Mouse (Mus musculus) testis, adult 2 months (tissue): ENCODE measurements at regions not wholly inside any gene's neighbourhood (a gene's known extent, or its start where the extent isn't known, plus 50 kb on each side); places are given as distances from the start of the nearest gene placed in this dataset.
"Not testable (repeated sequence)": the region's sequence is repeated elsewhere in the genome, so short reads cannot be mapped to it uniquely, and the experiment has no call there.

Experiments
- H3K27ac ChIP-seq: fragments of 200-500 bp; 2 replicates; pipeline ENCODE4 v1.5.1; 2012; ENCODE audit warnings: low read depth, low read length; ENCODE audit not compliant: control insufficient read depth, insufficient read depth
- H3K27me3 ChIP-seq: fragments of 200-500 bp; 2 replicates; pipeline ENCODE4 v1.6.1; 2012; ENCODE audit warnings: mild to moderate bottlenecking, low read length, moderate library complexity; ENCODE audit not compliant: control insufficient read depth, insufficient read depth
- H3K36me3 ChIP-seq: fragments of 200-500 bp; 2 replicates; pipeline ENCODE4 v1.6.1; 2012; ENCODE audit warnings: mild to moderate bottlenecking, low read length; ENCODE audit not compliant: control insufficient read depth, insufficient read depth
- H3K4me1 ChIP-seq: fragments of 200-500 bp; 2 replicates; pipeline ENCODE4 v1.6.1; 2012; ENCODE audit warnings: low read length; ENCODE audit not compliant: control insufficient read depth, insufficient read depth
- H3K4me3 ChIP-seq: fragments of 200-500 bp; 2 replicates; pipeline ENCODE4 v1.5.1; 2012; ENCODE audit warnings: low read depth, mild to moderate bottlenecking, low read length, moderate library complexity, mixed read lengths; ENCODE audit not compliant: control insufficient read depth
- CTCF ChIP-seq: fragments of 200-500 bp; IDR thresholded peaks from 2 replicates; pipeline ENCODE4 v1.5.1; 2012; ENCODE audit warnings: low read depth, mild to moderate bottlenecking, inconsistent platforms, low read length, moderate library complexity; ENCODE audit not compliant: control insufficient read depth, insufficient read depth, insufficient replicate concordance
- POLR2A ChIP-seq: fragments of 200-500 bp; IDR thresholded peaks from 2 replicates; pipeline ENCODE4 v1.6.1; 2012; ENCODE audit warnings: low read depth, mild to moderate bottlenecking, inconsistent platforms, low read length, moderate library complexity; ENCODE audit not compliant: control insufficient read depth

- TF ChIP-seq POLR2A (no peak), CTCF (no peak)
- no peaks in the 10 kb centered on the region for H3K27me3 ChIP-seq
- H3K4me3 ChIP-seq, result no peak overlapping the region
- no peak overlapping the region for H3K27ac ChIP-seq
- no peaks in the 10 kb centered on the region for H3K36me3 ChIP-seq
- H3K4me1 ChIP-seq, result no peaks in the 10 kb centered on the region
These were observed 79.0 kb upstream of the Enpep start for GRCm38 (mm10) chr3:129411389-129412054.

- Histone ChIP-seq H3K36me3 (no peaks in the 10 kb centered on the region), H3K27ac (no peak overlapping the region), H3K4me1 (no peaks in the 10 kb centered on the region), H3K27me3 (no peaks in the 10 kb centered on the region), H3K4me3 (no peak overlapping the region)
- TF ChIP-seq CTCF, result no peak
- TF ChIP-seq POLR2A, result no peak
These were observed 79.8 kb upstream of the Enpep start for GRCm38 (mm10) chr3:129412126-129412960.

- H3K36me3 ChIP-seq, result no peaks in the 10 kb centered on the region
- no peak overlapping the region for H3K27ac ChIP-seq
- TF ChIP-seq CTCF (no peak), POLR2A (no peak)
- H3K4me3 ChIP-seq, result no peak overlapping the region
- H3K4me1 ChIP-seq, result no peaks in the 10 kb centered on the region
- H3K27me3 ChIP-seq, result no peaks in the 10 kb centered on the region
These were observed 80.4 kb upstream of the Enpep start for GRCm38 (mm10) chr3:129412961-129413246.

- no peaks in the 10 kb centered on the region for H3K4me1 ChIP-seq
- TF ChIP-seq CTCF (no peak), POLR2A (no peak)
- H3K27me3 ChIP-seq, result no peaks in the 10 kb centered on the region
- H3K27ac ChIP-seq, result no peak overlapping the region
- no peak overlapping the region for H3K4me3 ChIP-seq
- no peaks in the 10 kb centered on the region for H3K36me3 ChIP-seq
These were observed 83.1 kb upstream of the Enpep start for GRCm38 (mm10) chr3:129415656-129416055.

- Histone ChIP-seq H3K27me3 (no peaks in the 10 kb centered on the region), H3K4me3 (no peak overlapping the region), H3K36me3 (no peaks in the 10 kb centered on the region), H3K4me1 (no peaks in the 10 kb centered on the region), H3K27ac (no peak overlapping the region)
- no peak for TF ChIP-seq CTCF
- TF ChIP-seq POLR2A, result no peak
These were observed 83.8 kb upstream of the Enpep start for GRCm38 (mm10) chr3:129416337-129416736.

GRCm38 (mm10) chr3:129421620-129422239, 89.2 kb upstream of the Enpep start:
- H3K36me3 ChIP-seq, H3K4me1 ChIP-seq, H3K4me3 ChIP-seq, H3K27ac ChIP-seq, H3K27me3 ChIP-seq: not testable (repeated sequence)
- TF ChIP-seq CTCF, result peak; percentile 57; the same call in 1 of the 2 replicates

GRCm38 (mm10) chr3:129428750-129429149, 96.2 kb upstream of the Enpep start:
- no peaks in the 10 kb centered on the region for H3K27me3 ChIP-seq
- H3K27ac ChIP-seq, result no peak overlapping the region
- H3K4me3 ChIP-seq, result no peak overlapping the region
- no peaks in the 10 kb centered on the region for H3K36me3 ChIP-seq
- no peaks in the 10 kb centered on the region; the same call in 1 of the 2 replicates for H3K4me1 ChIP-seq
- TF ChIP-seq CTCF (no peak), POLR2A (no peak)
